Mouse (Mus musculus): ENCODE data around the gene Rimbp2.

DNA sequence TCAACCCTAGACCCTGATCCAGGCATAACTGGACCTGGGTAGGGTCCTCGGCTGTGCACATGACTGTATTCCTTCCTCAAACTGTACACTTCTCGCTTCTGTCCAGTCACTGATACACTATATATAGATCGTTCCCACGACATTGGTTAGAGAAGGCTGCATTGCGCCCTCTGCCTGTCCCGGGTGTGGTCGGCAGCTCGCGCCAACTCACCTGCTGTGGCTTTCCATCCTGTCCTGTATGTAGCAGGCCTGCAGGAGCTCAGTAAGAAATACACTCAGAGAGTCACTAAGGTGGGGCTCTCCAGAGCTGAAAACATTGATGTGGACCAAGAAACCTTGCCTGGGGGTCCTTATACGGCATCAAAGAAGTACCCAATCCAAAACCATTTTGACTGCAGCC lies 17.6 kb upstream of the Rimbp2 start:
- TF ChIP-seq POLR2A (IDR thresholded peaks at IDR 0.05; ENCODE audit: extremely low read depth, insufficient read depth, low read length) (no peak), CTCF (IDR thresholded peaks at IDR 0.05; ENCODE audit: extremely low read depth, insufficient read depth, low read length) (no peak)
